Mouse (Mus musculus): ENCODE results near the gene N4bp2.
"Not testable (repeated sequence)": the region's sequence is repeated elsewhere in the genome, so short reads cannot be mapped to it uniquely, and the experiment has no call there.

DNA sequence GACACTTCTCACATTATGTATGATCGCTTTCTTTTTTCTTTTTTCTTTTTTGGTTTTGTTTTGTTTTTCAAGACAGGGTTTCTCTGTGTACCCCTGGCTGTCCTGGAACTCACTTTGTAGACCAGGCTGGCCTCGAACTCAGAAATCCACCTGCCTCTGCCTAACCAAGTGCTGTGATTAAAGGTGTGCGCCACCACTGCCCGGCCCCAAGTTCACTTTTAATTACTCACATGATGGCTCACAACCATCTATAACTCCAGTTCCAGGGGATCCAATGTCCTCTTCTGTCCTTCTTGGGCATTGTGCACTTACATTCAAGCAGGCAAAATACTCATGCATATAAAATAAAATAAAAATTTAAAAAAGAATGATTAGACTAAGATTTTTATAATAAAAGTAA lies 15.7 kb downstream of the N4bp2 start:
- not testable (repeated sequence) for TF ChIP-seq ZNF384 (IDR thresholded peaks at IDR 0.05; ENCODE audit: low read depth, low read length); HCFC1 (IDR thresholded peaks at IDR 0.05; ENCODE audit: borderline replicate concordance, insufficient read depth, low read length); MAFK (IDR thresholded peaks at IDR 0.05; ENCODE audit: insufficient read depth, low read depth, low read length); CHD2 (IDR thresholded peaks at IDR 0.05; ENCODE audit: low read depth, low read length); ZC3H11A (IDR thresholded peaks at IDR 0.05; ENCODE audit: borderline replicate concordance, low read depth, low read length)
